Mouse (Mus musculus): ENCODE measurements at regions not wholly inside any gene's neighbourhood (a gene's known extent, or its start where the extent isn't known, plus 50 kb on each side); places are given as distances from the start of the nearest gene placed in this dataset.

- no peak for DNase-seq (ENCODE audit: low read depth, low spot score)
Measured at GRCm38 (mm10) chr16:71004211-71004610, 690.5 kb downstream of the Gbe1 start.

DNA sequence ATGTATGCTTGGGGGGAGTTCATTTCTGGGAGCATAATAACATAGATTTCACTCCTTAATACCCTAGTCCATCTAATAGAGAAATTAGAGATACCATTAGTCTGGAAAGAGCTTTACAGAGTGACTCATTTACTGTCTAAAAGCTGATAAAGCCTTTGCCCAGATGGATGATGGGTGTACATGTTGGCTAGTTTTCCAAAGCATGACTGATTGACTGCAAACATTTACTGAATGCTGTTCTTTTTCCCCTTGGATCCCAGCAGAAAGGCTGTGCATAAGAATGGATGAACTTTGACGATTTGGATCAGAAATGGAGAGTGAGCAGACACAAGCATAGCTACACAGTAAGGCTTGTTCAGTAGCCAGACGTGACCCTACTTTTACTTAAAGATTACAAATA lies 729.6 kb downstream of the Gbe1 start:
- DNase-seq (ENCODE audit: low read depth, low spot score) = no peak

DNA sequence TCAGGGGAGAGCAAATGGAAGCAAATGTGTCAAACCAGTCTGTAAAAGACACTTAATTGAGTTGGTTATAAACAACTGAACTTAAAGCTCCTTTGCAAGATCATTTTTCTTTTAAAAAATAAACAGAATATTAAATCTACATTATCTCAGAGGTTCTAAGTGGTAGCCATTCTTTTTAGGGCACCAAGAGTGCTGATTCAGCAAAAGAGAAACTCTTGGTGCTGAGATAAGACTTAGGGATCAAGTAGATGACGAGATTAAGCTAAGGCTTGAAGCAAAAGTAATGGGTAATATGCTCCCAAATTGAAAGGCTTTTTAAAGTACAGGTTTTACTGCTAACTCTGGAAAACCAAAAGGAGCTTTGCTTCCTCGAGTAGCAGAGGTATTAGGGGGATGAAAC lies 740.5 kb downstream of the Gbe1 start:
- no peak for DNase-seq (ENCODE audit: low read depth, low spot score)

GRCm38 (mm10) chr16:71062754-71063153 lies 749.0 kb downstream of the Gbe1 start:
- DNase-seq (ENCODE audit: low read depth, low spot score) = no peak

GRCm38 (mm10) chr16:71063361-71063932 lies 749.7 kb downstream of the Gbe1 start:
- DNase-seq (ENCODE audit: low read depth, low spot score) = no peak

DNA sequence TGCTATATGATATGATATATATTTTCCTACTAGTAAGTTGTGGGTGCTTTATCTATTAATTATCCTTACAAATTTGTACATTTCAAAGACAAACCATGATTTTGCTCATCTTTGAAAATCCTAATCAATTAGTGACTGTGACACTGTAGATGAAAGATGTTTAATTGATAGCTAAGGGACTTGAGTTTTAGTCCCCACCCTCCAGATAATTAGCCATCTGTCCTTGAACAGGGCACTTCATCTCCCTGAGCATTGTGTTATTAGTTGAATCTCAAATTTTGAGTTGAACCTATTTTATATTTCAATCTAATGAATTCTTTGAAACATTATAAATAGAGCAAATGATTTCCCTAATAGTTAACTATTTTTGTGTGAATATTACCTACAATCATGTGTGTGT lies 756.4 kb downstream of the Gbe1 start:
- DNase-seq (ENCODE audit: low read depth, low spot score) = no peak

DNA sequence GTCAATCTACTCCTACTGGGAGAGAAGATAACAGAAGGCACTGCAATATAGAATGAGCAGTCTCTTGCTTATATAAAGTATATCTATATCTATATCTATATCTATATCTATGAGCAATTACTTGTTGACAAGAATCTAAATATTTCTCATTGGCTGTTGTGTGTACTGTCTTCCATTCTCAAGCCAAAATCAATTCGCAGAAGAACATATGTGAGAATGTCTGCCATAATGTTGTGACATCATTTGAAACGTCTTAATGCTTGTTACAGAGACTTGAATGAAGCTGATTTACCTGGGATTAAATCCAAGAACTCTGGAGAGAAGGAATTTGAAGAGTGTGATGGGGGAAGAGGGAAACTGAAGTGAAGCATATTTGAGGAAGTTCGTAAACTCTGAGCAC lies 789.1 kb downstream of the Gbe1 start:
- DNase-seq (ENCODE audit: low read depth, low spot score) = no peak

- no peak for DNase-seq (ENCODE audit: low read depth, low spot score)
Measured at GRCm38 (mm10) chr16:71108979-71109378, 795.2 kb downstream of the Gbe1 start.

- DNase-seq (ENCODE audit: low read depth, low spot score) = peak; percentile 72
Measured at GRCm38 (mm10) chr16:71114301-71114700, 800.6 kb downstream of the Gbe1 start.

DNA sequence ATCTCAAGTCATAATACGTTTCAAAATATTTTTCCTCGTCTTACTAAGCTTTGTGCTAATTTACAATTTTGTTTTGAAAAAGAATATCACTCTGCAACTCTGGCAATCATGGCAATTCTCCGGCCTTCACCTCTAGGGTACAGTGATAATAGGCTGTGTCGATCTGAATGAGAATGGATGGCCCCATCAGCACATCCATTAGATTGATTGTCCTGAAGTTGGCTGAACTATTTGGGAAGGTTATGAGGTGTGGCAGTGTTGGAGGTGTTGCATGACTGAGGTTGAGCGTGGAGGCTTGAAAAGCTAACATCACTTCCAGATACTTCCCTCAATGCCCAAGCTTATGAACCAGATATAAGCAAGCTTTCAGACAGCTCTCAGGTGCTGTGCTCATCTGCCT lies 807.0 kb downstream of the Gbe1 start:
- peak; percentile 49 for DNase-seq (ENCODE audit: low read depth, low spot score)

GRCm38 (mm10) chr16:71123616-71124015 lies 809.9 kb downstream of the Gbe1 start:
- DNase-seq (ENCODE audit: low read depth, low spot score) = no peak

DNA sequence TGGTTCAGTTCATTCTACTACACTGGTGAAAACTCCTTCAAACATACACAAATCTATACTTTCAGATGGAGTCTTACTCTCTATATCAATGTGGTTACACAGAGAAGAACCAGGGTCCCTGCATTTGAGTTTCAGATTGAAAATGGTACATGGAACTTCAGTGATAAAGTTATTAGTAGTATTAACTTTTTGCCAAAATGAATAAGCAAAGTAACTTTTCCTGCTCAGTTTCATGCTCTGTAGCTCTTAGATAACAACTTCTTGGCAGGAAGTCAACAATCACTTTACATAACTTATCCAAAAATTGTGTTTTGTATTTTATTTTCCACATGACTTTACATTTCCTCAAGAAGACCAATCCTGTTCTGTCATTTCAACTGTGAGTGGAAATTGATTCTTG lies 819.1 kb downstream of the Gbe1 start:
- no peak for DNase-seq (ENCODE audit: low read depth, low spot score)

GRCm38 (mm10) chr16:71138668-71139067 lies 824.9 kb downstream of the Gbe1 start:
- no peak for DNase-seq (ENCODE audit: low read depth, low spot score)

All from ZHBTc4 (cell line).